Mouse (Mus musculus) heart, adult 2 months (tissue): Measurements from ENCODE around the gene Rnft2.

Source experiments
- CTCF ChIP-seq: fragments of 200-600 bp; IDR thresholded peaks from 2 replicates; pipeline ENCODE4 v1.8.1; 2022; ENCODE audit warnings: antibody characterized with exemption, mild to moderate bottlenecking, moderate library complexity
- POLR2A ChIP-seq: fragments of 200-500 bp; IDR thresholded peaks from 2 replicates; pipeline ENCODE4 v1.6.1; 2011; ENCODE audit warnings: mild to moderate bottlenecking, low read depth, low read length, control low read depth; ENCODE audit not compliant: insufficient read depth

- no peak for TF ChIP-seq CTCF
- TF ChIP-seq POLR2A = no peak
Observed at GRCm38 (mm10) chr5:118190491-118190890, 54.4 kb downstream of the Rnft2 start.
